Mouse (Mus musculus) urinary bladder, adult 2 months (tissue): ENCODE data around the gene Cfap69. TPM values are rescaled to one million over a fixed set of nuclear protein-coding genes. Genes with fewer than 3 reads are reported as not detected.

Experiments used
- polyA plus RNA-seq: library from polyadenylated mRNA; depleted of rRNA; stranded (reverse); fragments of >200 nt; gene quantifications from 2 replicates; pipeline ENCODE4 v1.2.3, GENCODE M21; 2012; rRNA removed

Gene Cfap69
- polyA plus RNA-seq, 1 experiment = 3.2 TPM

Other genes with a start within 250 kb of the Cfap69 start
- gene Cdk14, start 243.9 kb downstream of the Cfap69 start, polyA plus RNA-seq = 6.9 and 8.2 TPM in 2 replicates
- gene 1700015F17Rik, start 185.1 kb downstream of the Cfap69 start, polyA plus RNA-seq = 0.10 TPM in 1 of 2 replicates, not detected in the other
- 23.4 and 24.7 TPM in 2 replicates for gene Cldn12, start 149.3 kb downstream of the Cfap69 start, polyA plus RNA-seq
- gene Gtpbp10, start 104.7 kb downstream of the Cfap69 start, polyA plus RNA-seq = 14.3 and 15.6 TPM in 2 replicates
- gene Gm8773, start 90.4 kb downstream of the Cfap69 start, polyA plus RNA-seq = 2.7 and 5.3 TPM in 2 replicates
- 9.6 and 13.2 TPM in 2 replicates for gene Steap2, start 30.3 kb upstream of the Cfap69 start, polyA plus RNA-seq
- gene Steap1, start 85.1 kb upstream of the Cfap69 start, polyA plus RNA-seq = 1.8 and 1.9 TPM in 2 replicates